Mouse (Mus musculus) brain, embryonic 14.5 days (tissue): ENCODE results near the gene AW549877.

ENCODE experiments used
- CTCF ChIP-seq: fragments of 200-500 bp; IDR thresholded peaks from 2 replicates; pipeline ENCODE4 v1.5.1; 2012; ENCODE audit warnings: inconsistent platforms, mild to moderate bottlenecking, moderate library complexity, borderline replicate concordance; ENCODE audit not compliant: insufficient read depth, insufficient read length; ENCODE audit errors: extremely low read depth
- POLR2A ChIP-seq: fragments of 200-500 bp; IDR thresholded peaks from 2 replicates; pipeline ENCODE4 v1.6.1; 2012; ENCODE audit warnings: mild to moderate bottlenecking, inconsistent platforms, borderline replicate concordance; ENCODE audit not compliant: poor library complexity, insufficient read depth, insufficient read length, severe bottlenecking; ENCODE audit errors: extremely low read depth

DNA sequence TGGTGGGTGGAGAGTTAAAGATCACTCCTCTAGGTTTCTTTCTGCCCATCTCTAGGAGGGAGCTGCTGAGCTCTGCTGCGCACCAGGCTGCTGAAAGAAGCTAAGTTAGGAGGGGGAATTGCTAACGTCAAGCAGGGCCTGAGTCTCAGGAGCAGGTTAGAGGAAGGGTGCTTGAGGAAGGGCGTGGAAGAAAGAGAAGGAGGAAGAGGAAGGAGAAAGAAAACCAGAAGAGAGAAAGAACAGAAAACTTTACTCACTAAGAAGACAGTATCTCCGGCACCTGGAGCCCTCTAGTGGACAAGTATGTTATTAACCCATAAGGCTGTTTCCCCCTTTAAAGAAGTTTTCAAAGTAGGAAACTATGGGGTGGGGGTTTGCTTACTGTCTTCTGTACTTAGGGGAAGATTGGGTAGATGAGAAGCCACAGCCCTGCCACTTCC lies 47.5 kb upstream of the AW549877 start:
- peak; percentile 18; the same call in 1 of the 2 replicates for TF ChIP-seq CTCF
- TF ChIP-seq POLR2A = no peak
